Mouse (Mus musculus): ENCODE results near the gene Ints1. TPM values are rescaled to one million over a fixed set of nuclear protein-coding genes. Genes with fewer than 3 reads are reported as not detected.

The Ints1 gene
- polyA plus RNA-seq (2015; fragmentation: Nextera tagmentation; extraction: Ambion mirVana), result 32.8 and 34.3 TPM in 2 replicates

DNA sequence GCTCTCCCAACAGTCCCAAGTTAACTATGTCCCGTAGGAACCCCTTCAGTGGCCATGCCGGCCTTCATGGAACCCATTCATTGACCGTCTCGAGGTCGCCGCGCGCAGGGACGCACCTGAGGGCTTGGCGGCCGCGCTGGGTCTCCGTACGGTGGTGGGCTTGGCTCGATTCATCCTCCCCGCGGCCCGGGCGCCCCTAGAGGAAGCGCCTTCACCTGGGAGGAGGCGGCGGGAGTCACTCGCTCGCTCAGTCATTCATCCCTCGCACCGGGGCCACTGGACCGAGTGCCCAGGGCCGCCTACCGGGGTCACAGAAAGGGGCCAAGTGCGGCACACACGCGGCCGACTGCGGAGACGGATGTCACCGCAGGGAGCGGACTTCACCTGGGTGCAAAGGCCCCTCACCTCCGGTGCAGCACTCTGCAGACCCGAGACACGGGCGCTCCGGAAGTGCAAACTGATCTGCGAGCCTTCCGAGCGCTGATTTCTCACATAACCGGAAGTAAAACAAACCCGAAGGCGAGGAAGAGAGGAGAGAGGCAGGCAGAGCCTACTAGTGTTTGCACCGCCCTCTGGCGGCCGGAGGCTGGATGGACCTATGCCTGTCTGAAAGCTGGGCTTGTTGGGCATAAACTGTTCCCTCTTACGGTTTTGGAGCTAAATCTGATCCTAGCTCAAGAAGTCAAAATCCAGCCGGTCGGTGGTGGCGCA lies at the start of gene Ints1:
Ints1 (minus strand) TSS at position 459 of the 711 bp plus-strand sequence.
- H3K27me3 ChIP-seq (replicated peaks), result no peaks in the 10 kb centered on the region
- peaks cover 25% of the 10 kb centered on the region for H3K36me3 ChIP-seq (replicated peaks)
- peaks cover 12% of the 10 kb centered on the region for H3K4me1 ChIP-seq

DNA sequence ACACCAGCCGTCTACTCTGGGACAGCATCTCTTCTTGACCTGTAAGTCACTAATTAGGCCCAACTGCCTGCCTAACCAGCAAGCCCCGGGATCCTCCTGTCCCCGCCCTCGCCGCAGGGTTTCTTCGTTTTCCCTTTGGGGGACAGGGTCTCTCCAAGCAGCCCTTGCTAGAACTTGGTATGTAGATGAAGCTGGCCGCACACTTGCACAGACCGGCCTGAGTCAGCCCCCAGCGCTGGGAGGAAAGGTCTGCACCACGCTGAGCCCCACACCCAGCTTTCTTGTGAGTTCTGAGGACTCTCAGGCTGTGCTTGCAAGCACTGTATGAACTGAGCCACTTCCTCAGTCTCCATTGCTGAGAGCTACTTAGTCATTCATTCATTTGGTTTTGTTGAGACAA lies 49.1 kb upstream of the Ints1 start:
- Histone ChIP-seq H3K36me3 (replicated peaks) (peaks cover 3% of the 10 kb centered on the region; the same call in 1 of the 2 replicates), H3K9me3 (no peaks in the 10 kb centered on the region), H3K4me2 (no peak overlapping the region), H3K27me3 (replicated peaks) (no peaks in the 10 kb centered on the region), H3K4me1 (peaks cover 18% of the 10 kb centered on the region), H3K27ac (no peak overlapping the region), H3K9ac (no peak overlapping the region), H3K4me3 (no peak overlapping the region)
- WGBS, result 87% methylated on average over 10 of the region's 10 CpGs
- no peak for ATAC-seq (replicated peaks)

More for the DNA sequence above, at the start of gene Ints1:
- Histone ChIP-seq H3K4me2 (peak within 1 kb of the TSS; percentile 90), H3K9me3 (no peaks in the 10 kb centered on the region), H3K4me3 (peak within 1 kb of the TSS; percentile 96), H3K9ac (peak within 1 kb of the TSS; percentile 84), H3K27ac (peak within 1 kb of the TSS; percentile 67)
- peak; percentile 93 for ATAC-seq (replicated peaks)
- WGBS, result 1% methylated on average over 55 of the region's 55 CpGs

DNA sequence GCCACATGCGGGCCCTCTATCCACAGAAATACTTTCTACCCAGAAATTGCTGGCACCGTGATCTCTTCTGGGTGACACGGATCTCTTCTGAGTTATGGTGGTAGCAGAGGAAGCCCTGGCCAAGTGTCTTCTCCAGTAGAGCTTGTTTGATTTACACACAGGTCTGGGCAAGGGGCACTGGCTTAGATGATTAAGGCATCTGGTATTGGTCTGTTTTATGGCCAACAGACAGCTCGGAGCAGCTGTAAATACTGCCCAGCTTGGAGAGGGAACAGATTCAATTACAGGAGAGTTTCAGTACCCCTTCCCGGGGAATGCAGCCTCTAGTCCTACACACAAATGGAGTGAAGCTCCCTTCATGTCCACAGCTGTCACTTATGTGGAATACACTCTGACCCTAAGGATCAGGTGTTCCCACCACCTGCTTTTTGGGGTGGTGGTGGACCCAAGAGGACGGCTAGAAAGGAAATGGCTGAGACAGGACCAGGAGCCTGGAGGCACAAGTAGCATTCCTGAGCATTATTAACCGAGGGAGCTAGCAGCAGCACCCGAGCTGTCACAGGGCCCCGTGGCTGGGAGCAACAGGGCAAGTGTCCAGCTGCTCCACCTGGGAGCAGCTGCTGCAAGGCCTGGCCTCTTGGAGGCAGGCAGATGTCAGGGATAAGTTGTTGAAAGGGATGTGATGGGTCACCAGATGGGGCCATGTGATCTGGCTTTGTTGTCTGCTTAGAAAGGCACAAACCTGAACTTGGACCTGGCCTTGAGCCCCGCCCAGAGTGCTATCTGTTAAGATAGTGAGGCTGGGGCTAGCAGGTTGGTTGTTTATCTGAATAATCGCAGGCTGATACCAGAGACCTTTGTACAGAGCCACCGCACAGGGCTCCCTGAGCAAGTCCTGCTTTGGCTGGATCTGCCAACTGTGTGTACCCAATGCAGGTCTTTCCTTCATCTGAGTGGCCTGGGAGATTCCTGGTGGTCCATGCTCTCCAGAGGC lies 46.3 kb upstream of the Ints1 start:
- Histone ChIP-seq H3K4me3 (no peak overlapping the region), H3K27me3 (replicated peaks) (no peaks in the 10 kb centered on the region), H3K27ac (no peak overlapping the region), H3K9me3 (no peaks in the 10 kb centered on the region), H3K4me2 (no peak overlapping the region), H3K36me3 (replicated peaks) (peaks cover 3% of the 10 kb centered on the region; the same call in 1 of the 2 replicates), H3K9ac (no peak overlapping the region), H3K4me1 (peaks cover 18% of the 10 kb centered on the region)
- WGBS, result 85% methylated on average over 12 of the region's 12 CpGs
- no peak for ATAC-seq (replicated peaks)

DNA sequence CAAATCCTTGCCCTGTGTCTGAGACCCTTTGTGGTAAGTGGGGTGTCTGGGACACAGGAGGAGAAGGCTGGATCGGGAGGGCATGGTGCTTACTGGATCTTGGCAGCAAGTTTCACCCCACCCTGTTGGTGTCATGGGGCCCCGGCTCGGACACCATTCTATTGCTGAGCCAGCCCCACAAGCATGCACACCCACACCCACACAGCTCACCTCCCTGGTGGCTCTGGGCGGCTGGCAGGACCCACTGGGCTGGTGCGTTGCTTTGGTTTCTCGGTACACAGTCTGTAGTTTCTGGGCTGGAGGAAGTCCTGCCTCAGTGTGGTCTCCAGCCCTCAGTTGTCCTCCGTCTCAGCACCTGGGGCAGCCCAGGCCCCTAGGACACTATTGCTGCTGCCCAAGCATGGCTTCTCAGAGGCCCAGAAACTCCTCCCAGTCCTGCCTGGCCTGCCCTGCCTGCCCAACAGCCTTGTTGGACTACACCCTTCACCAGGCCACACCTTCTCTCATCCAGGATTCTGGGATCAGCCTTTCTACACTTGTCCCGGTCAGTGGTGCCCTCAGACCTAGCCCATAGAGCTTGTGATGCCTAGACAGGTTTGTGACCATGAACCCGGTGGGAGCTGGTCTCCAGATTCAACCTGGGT lies 44.2 kb upstream of the Ints1 start, which contains the start of gene Tmem184a:
Tmem184a (minus strand) TSS at position 380 of the 644 bp plus-strand sequence.
- Histone ChIP-seq H3K36me3 (replicated peaks) (peaks cover 3% of the 10 kb centered on the region; the same call in 1 of the 2 replicates), H3K27me3 (replicated peaks) (0 out of 2 replicates have a peak, but pooled peaks cover 2% of the 10 kb centered on the region), H3K4me2 (no peak within 1 kb of the TSS), H3K9me3 (no peaks in the 10 kb centered on the region), H3K4me1 (peaks cover 3% of the 10 kb centered on the region; the same call in 1 of the 2 replicates), H3K27ac (no peak within 1 kb of the TSS), H3K4me3 (no peak within 1 kb of the TSS), H3K9ac (no peak within 1 kb of the TSS)
- 85% methylated on average over 9 of the region's 9 CpGs for WGBS
- ATAC-seq (replicated peaks), result no peak

DNA sequence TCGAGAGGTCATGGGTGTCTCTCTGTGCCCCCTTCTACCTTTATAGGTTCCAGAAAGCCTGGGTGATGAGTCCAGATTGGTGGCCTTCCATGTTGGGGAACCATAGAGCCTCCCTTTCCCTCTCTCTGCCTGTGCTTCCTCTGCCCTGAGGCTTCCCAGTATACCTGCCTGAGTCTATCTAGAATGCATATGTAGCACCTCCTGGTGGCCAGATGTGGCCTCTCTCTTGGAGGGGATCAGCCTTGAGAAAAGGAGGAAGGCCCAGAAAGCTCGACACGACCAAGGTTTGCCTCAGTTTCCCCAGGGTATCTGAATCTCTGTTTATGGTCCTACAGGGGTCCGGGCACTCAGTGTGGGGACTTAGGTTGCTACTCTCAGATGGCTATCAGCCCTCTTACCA lies 43.3 kb upstream of the Ints1 start:
- Histone ChIP-seq H3K9me3 (no peaks in the 10 kb centered on the region), H3K4me3 (no peak overlapping the region), H3K36me3 (replicated peaks) (peaks cover 3% of the 10 kb centered on the region; the same call in 1 of the 2 replicates), H3K4me2 (no peak overlapping the region), H3K9ac (no peak overlapping the region), H3K27ac (no peak overlapping the region), H3K27me3 (replicated peaks) (peaks cover 8% of the 10 kb centered on the region; the same call in 1 of the 2 replicates), H3K4me1 (no peaks in the 10 kb centered on the region)
- WGBS, result 56% methylated on average over 4 of the region's 4 CpGs
- ATAC-seq (replicated peaks), result no peak

DNA sequence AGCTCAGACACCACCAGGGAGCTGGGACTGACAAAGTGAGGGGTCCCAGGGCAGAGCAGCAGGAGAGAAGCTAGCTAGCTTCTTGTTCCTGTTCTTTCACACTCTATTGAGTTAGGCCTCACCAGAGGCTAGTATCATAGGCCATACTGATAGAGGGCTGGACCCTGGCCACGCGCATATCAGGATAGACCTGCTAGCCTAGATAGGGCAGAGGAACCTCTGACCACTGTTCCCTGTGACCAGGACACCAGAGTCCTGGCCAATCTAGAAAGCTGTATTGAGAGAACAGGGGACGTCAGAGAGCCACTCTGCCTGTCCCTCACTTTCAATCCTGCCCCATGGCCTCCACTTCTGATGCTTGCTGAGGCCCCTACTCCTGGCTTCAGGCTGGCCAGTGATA lies 42.6 kb upstream of the Ints1 start:
- Histone ChIP-seq H3K27me3 (replicated peaks) (peaks cover 11% of the 10 kb centered on the region), H3K36me3 (replicated peaks) (peaks cover 3% of the 10 kb centered on the region; the same call in 1 of the 2 replicates), H3K4me3 (no peak overlapping the region), H3K9ac (no peak overlapping the region), H3K9me3 (no peaks in the 10 kb centered on the region), H3K27ac (no peak overlapping the region), H3K4me2 (no peak overlapping the region), H3K4me1 (no peaks in the 10 kb centered on the region)
- WGBS, result 84% methylated on average over 3 of the region's 3 CpGs
- no peak; the same call in 1 of the 2 replicates for ATAC-seq (replicated peaks)

DNA sequence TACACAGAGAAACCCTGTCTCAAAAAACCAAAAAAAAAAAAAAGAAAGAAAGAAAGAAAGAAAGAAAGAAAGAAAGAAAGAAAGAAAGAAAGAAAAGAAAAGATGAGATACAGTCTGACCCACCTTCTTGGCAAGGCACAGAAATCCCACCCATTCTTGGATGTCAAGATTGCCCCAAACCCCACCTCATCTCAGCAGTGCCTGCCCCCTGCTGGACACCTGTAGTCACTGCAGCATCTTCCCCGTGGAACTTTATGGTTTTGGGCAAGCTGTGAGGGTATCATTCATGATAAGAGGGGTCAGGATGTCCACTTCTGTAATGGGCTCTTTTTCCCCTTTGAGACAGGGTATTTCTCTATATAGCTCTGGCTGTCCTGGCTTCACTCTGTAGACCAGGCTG lies 41.8 kb upstream of the Ints1 start:
- ATAC-seq (replicated peaks), result no peak
- H3K4me3 ChIP-seq, result no peak overlapping the region
- H3K9ac ChIP-seq, result no peak overlapping the region
- WGBS, result 6% methylated on average over 1 of the region's 1 CpGs
- H3K4me2 ChIP-seq, result no peak overlapping the region
- peaks cover 3% of the 10 kb centered on the region; the same call in 1 of the 2 replicates for H3K36me3 ChIP-seq (replicated peaks)
- H3K27me3 ChIP-seq (replicated peaks), result peaks cover 16% of the 10 kb centered on the region
- H3K9me3 ChIP-seq, result no peaks in the 10 kb centered on the region
- H3K4me1 ChIP-seq, result no peaks in the 10 kb centered on the region
- H3K27ac ChIP-seq, result no peak overlapping the region

DNA sequence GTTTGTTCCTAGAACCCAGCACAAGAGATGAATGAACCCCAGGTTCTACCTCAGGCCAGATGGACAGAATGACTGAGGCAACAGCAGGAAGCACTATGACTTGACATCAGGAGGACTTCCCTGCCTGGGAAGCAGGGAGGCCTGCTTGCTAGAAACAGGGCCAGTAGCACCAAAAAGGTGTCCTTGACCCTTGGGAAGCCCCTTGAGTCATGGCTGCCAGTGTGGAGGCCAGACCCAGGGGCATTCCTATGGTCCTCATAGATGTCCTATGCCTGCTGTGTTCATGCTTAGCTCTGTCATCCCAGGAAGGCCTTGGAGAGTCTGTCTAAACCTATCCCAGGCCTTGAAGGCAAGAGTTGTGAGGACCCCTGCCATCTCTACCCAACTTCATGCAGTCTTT lies 41.0 kb upstream of the Ints1 start:
- Histone ChIP-seq H3K4me2 (no peak overlapping the region), H3K27me3 (replicated peaks) (peaks cover 16% of the 10 kb centered on the region), H3K36me3 (replicated peaks) (no peaks in the 10 kb centered on the region), H3K4me1 (no peaks in the 10 kb centered on the region), H3K4me3 (no peak overlapping the region), H3K9ac (no peak overlapping the region), H3K9me3 (no peaks in the 10 kb centered on the region), H3K27ac (no peak overlapping the region)
- ATAC-seq (replicated peaks), result no peak

DNA sequence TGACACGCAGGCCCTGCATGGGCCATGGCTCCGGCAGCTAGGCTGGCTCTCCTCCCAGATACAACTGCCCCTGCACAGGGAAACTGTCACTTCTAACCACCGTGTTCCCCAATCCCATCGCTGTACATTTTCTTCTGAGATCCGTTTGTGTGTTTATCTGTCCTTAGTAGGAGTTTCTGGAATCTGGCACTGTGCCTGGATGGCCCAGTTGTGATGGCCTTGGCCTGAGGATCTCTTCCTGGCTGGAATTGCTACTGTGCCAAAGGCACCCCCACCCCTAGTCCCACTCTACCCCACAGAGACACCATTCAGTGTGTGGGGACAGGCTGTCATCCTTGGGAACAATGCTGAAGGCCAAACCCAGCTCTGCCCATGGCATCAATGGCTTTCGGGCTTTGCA lies 40.5 kb upstream of the Ints1 start:
- Histone ChIP-seq H3K9me3 (no peaks in the 10 kb centered on the region), H3K36me3 (replicated peaks) (no peaks in the 10 kb centered on the region), H3K9ac (no peak overlapping the region), H3K27ac (no peak overlapping the region), H3K4me2 (no peak overlapping the region), H3K4me3 (no peak overlapping the region), H3K4me1 (no peaks in the 10 kb centered on the region), H3K27me3 (replicated peaks) (peaks cover 16% of the 10 kb centered on the region)
- ATAC-seq (replicated peaks), result no peak
- WGBS, result 81% methylated on average over 6 of the region's 6 CpGs

DNA sequence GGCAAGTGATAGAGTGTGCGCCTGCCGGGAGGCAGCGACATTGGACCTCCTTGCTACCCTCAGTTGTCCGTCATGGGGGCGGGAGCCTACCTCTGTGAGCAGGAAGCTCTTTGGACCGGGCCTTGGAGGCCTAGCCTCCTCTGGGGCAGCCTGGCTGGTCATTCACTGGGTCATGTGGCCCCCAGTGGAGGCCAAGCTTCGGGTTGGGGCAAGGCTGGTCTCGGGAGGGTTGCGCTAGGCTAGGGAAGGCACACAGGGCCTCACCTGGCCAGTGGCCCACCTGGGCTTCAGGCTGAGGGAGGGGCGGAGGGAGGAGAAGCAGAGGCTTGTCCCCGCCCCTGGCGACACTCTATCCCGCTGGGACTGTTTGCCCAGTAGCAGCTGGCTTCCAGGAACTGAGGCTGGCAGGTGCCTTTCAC lies 38.5 kb upstream of the Ints1 start:
- no peak for ATAC-seq (replicated peaks)
- H3K27me3 ChIP-seq (replicated peaks), result peaks cover 16% of the 10 kb centered on the region
- H3K4me3 ChIP-seq, result no peak overlapping the region
- no peak overlapping the region for H3K27ac ChIP-seq
- no peak overlapping the region for H3K4me2 ChIP-seq
- H3K36me3 ChIP-seq (replicated peaks), result no peaks in the 10 kb centered on the region
- 17% methylated on average over 13 of the region's 13 CpGs for WGBS
- no peaks in the 10 kb centered on the region for H3K9me3 ChIP-seq
- H3K9ac ChIP-seq, result no peak overlapping the region
- no peaks in the 10 kb centered on the region for H3K4me1 ChIP-seq

DNA sequence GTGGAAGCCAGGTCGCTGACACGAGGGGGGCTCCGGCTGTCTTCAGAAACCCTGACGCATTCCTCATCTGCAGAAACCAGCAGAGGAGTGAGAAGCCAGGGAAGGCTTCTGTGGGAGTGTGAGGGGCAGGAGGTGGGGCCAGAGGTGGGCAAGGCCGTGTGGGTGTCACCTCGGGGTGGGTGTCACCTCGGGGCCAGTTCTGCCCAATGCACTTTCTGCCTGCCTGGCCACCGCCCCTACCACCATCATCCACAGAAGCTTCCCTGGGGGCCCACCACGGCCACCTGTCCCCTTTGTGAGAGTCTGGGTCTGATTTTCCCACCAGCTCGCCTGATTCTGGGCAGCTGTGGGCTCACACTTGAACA lies 37.6 kb upstream of the Ints1 start:
- WGBS, result 48% methylated on average over 10 of the region's 10 CpGs
- H3K9ac ChIP-seq, result no peak overlapping the region
- no peak overlapping the region for H3K27ac ChIP-seq
- H3K4me2 ChIP-seq, result no peak overlapping the region
- no peak for ATAC-seq (replicated peaks)
- H3K4me3 ChIP-seq, result no peak overlapping the region
- H3K27me3 ChIP-seq (replicated peaks), result peaks cover 16% of the 10 kb centered on the region
- H3K4me1 ChIP-seq, result no peaks in the 10 kb centered on the region
- no peaks in the 10 kb centered on the region for H3K9me3 ChIP-seq
- no peaks in the 10 kb centered on the region for H3K36me3 ChIP-seq (replicated peaks)
